Mouse (Mus musculus): ENCODE results near the gene Fbxl15. TPM values are rescaled to one million over a fixed set of nuclear protein-coding genes. Genes with fewer than 3 reads are reported as not detected.

Fbxl15 gene
- polyA plus RNA-seq, 1 experiment from 2014 or later, result 12.6 TPM

DNA sequence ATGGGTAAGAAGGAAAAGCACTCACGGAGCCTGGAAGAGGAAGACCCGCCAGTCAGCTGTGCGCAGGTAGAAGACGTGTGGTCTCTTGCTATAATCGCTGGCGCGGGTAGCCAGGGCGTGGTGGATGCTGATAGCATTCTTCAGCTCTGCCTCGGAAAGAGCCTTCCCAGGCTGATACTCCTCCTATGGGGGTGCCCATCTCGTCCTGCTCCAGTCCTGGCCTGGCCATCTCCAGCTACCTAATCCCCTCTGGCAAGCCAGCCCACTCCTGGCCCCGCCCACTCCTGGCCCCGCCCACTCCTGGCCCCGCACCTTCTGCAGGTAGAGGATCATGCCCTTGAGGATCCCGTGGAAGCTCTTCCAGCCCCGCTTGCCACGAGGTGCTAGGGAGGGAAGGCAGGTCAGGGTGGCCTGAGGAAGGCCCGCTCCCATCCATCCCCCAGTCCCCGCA is 13.8 kb upstream of the Fbxl15 start:
- no peaks in the 10 kb centered on the region for H3K4me1 ChIP-seq (ENCODE audit: insufficient read depth)
- H3K9me3 ChIP-seq (ENCODE audit: low read depth, low read length), result no peaks in the 10 kb centered on the region
- peaks cover 54% of the 10 kb centered on the region for H3K27me3 ChIP-seq (ENCODE audit: insufficient read depth, low read length)
- DNase-seq (no peak), ATAC-seq (ENCODE audit: insufficient read depth) (no peak)
- H3K36me3 ChIP-seq (ENCODE audit: insufficient read depth), result peaks cover 15% of the 10 kb centered on the region; the same call in 1 of the 2 replicates
- peak overlapping the region; percentile 31; the same call in 1 of the 2 replicates for H3K4me2 ChIP-seq
- TF ChIP-seq CTCF (IDR thresholded peaks at IDR 0.05; ENCODE audit: low read depth), result no peak
- H3K4me3 ChIP-seq (ENCODE audit: low read depth, low read length), result no peak overlapping the region
- no peak overlapping the region for H3K9ac ChIP-seq
- 12% methylated on average over 18 of the region's 18 CpGs for WGBS
- no peak overlapping the region for H3K27ac ChIP-seq (ENCODE audit: low read depth)

DNA sequence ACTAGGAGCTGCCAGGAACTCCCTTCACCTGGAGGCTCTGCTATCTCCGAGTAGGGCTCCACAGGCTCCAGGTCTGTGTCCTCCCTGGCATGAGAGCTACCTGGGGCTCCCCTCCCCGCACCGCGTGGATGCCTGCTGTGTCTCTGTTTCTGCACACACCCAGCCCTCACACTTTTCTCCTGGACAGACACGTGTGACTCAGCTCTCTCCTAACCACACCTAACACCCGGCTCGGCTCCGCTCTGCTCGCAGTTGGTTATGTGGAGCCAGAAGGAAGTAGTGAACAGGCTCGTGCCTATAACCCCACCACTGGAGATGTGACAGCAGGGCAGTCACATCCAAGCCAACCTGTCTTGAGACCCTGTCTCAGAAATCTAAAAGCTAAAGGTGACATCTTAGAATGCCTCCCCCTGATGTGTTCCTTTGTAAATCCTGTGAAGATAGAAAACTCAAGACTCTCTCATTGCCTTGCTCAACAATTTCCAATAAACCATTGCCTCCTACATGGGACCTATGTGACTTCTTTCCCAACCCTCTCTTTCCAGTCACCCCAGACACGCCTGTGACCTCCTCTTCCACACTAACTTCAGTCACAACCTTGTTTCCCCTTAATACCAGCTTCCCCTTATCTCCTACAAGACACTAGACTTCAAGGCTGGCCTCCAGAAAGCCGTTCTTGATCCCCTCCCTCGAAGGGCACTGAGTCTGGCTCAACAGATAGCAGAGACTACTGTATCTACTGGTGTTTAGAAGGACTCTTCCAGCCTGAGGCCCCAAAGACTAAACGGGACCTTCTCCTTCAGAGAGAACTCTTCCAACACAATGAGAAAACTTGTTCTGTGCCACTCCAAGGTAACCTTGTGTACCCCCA is 12.9 kb upstream of the Fbxl15 start:
- peaks cover 64% of the 10 kb centered on the region for H3K27me3 ChIP-seq (ENCODE audit: insufficient read depth, low read length)
- no peak for TF ChIP-seq CTCF (IDR thresholded peaks at IDR 0.05; ENCODE audit: low read depth)
- H3K4me3 ChIP-seq (ENCODE audit: low read depth, low read length), result no peak overlapping the region
- ATAC-seq (ENCODE audit: insufficient read depth) (no peak), DNase-seq (no peak)
- H3K27ac ChIP-seq (ENCODE audit: low read depth), result 0 out of 2 replicates have a peak overlapping the region, but pooled peaks have one; percentile 21
- H3K4me1 ChIP-seq (ENCODE audit: insufficient read depth), result no peaks in the 10 kb centered on the region
- peak overlapping the region; percentile 5; the same call in 1 of the 2 replicates for H3K4me2 ChIP-seq
- 31% methylated on average over 14 of the region's 14 CpGs for WGBS
- no peaks in the 10 kb centered on the region for H3K9me3 ChIP-seq (ENCODE audit: low read depth, low read length)
- H3K36me3 ChIP-seq (ENCODE audit: insufficient read depth), result peaks cover 8% of the 10 kb centered on the region; the same call in 1 of the 2 replicates
- no peak overlapping the region for H3K9ac ChIP-seq

- no peak for TF ChIP-seq CTCF (IDR thresholded peaks at IDR 0.05; ENCODE audit: low read depth)
- Histone ChIP-seq H3K4me1 (ENCODE audit: insufficient read depth) (no peaks in the 10 kb centered on the region), H3K4me3 (ENCODE audit: low read depth, low read length) (peak overlapping the region; percentile 46; the same call in 1 of the 2 replicates), H3K36me3 (ENCODE audit: insufficient read depth) (peaks cover 4% of the 10 kb centered on the region; the same call in 1 of the 2 replicates), H3K9ac (no peak overlapping the region), H3K9me3 (ENCODE audit: low read depth, low read length) (no peaks in the 10 kb centered on the region), H3K4me2 (peak overlapping the region; percentile 72), H3K27me3 (ENCODE audit: insufficient read depth, low read length) (peaks cover 72% of the 10 kb centered on the region), H3K27ac (ENCODE audit: low read depth) (peak overlapping the region; percentile 42; the same call in 1 of the 2 replicates)
- ATAC-seq (ENCODE audit: insufficient read depth) (peak; percentile 16; the same call in 1 of the 2 replicates), DNase-seq (no peak)
- WGBS, result 44% methylated on average over 12 of the region's 12 CpGs
Observed at GRCm38 (mm10) chr19:46315752-46316610, 12.0 kb upstream of the Fbxl15 start.

GRCm38 (mm10) chr19:46316846-46317545 is 11.0 kb upstream of the Fbxl15 start:
- TF ChIP-seq CTCF (IDR thresholded peaks at IDR 0.05; ENCODE audit: low read depth), result no peak
- Histone ChIP-seq H3K4me2 (peak overlapping the region; percentile 72), H3K36me3 (ENCODE audit: insufficient read depth) (no peaks in the 10 kb centered on the region), H3K9ac (peak overlapping the region; percentile 41; the same call in 1 of the 2 replicates), H3K4me3 (ENCODE audit: low read depth, low read length) (peak overlapping the region; percentile 46), H3K9me3 (ENCODE audit: low read depth, low read length) (no peaks in the 10 kb centered on the region), H3K4me1 (ENCODE audit: insufficient read depth) (no peaks in the 10 kb centered on the region), H3K27me3 (ENCODE audit: insufficient read depth, low read length) (peaks cover 80% of the 10 kb centered on the region), H3K27ac (ENCODE audit: low read depth) (no peak overlapping the region; the same call in 1 of the 2 replicates)
- WGBS, result 30% methylated on average over 15 of the region's 15 CpGs
- no peak for ATAC-seq (ENCODE audit: insufficient read depth)
- no peak for DNase-seq

DNA sequence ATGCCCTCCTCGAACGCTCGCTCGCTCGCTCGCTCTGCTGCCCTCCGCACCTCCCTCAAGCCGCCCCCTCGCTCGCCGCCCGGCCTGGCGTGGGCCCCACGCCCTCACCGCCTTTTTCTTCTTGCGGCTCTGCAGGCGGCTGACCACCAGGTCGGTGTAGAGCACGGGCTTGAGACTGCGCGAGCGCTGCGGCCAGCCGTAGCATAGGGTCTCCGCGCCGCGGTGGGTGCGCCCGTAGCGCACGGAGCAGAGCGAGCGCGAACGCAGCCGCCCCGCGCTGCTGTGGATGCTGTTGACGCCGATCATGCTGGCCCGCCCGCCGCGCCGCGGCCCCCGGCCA is 10.5 kb upstream of the Fbxl15 start:
- no peak for TF ChIP-seq CTCF (IDR thresholded peaks at IDR 0.05; ENCODE audit: low read depth)
- ATAC-seq (ENCODE audit: insufficient read depth), result peak; percentile 5; the same call in 1 of the 2 replicates
- H3K36me3 ChIP-seq (ENCODE audit: insufficient read depth), result no peaks in the 10 kb centered on the region
- DNase-seq, result peak; percentile 14
- H3K4me1 ChIP-seq (ENCODE audit: insufficient read depth), result no peaks in the 10 kb centered on the region
- peak overlapping the region; percentile 46 for H3K4me3 ChIP-seq (ENCODE audit: low read depth, low read length)
- under 1% methylated on average over 48 of the region's 48 CpGs for WGBS
- H3K27ac ChIP-seq (ENCODE audit: low read depth), result no peak overlapping the region; the same call in 1 of the 2 replicates
- H3K9ac ChIP-seq, result peak overlapping the region; percentile 41; the same call in 1 of the 2 replicates
- H3K9me3 ChIP-seq (ENCODE audit: low read depth, low read length), result no peaks in the 10 kb centered on the region
- H3K4me2 ChIP-seq, result peak overlapping the region; percentile 72
- peaks cover 83% of the 10 kb centered on the region for H3K27me3 ChIP-seq (ENCODE audit: insufficient read depth, low read length)

DNA sequence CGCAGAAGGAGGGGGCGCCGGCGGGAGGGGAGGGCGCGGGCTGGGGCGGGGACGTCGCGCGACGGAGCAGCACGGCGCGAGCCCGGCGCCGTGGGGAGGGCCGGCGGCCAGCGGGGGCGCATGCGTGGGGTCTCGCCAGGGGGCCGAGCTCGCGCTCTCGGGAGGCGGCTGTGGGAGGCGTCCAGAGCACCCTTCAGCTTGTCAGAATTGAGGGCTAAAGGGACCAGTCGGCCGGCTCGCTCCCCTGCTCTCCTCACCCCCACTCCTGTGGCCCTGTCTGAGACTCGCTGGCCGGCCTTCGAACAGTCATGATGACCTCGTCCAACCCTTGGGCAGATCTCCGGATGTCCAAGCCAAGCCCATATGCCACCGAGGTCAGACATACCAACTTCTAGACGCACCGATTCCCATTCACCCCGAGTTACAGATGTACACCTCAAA is 9.9 kb upstream of the Fbxl15 start:
- DNase-seq, result peak; percentile 26
- TF ChIP-seq CTCF (IDR thresholded peaks at IDR 0.05; ENCODE audit: low read depth), result no peak
- Histone ChIP-seq H3K9ac (peak overlapping the region; percentile 41; the same call in 1 of the 2 replicates), H3K4me1 (ENCODE audit: insufficient read depth) (no peaks in the 10 kb centered on the region), H3K4me3 (ENCODE audit: low read depth, low read length) (peak overlapping the region; percentile 46), H3K9me3 (ENCODE audit: low read depth, low read length) (no peaks in the 10 kb centered on the region), H3K4me2 (peak overlapping the region; percentile 72), H3K27ac (ENCODE audit: low read depth) (no peak overlapping the region), H3K27me3 (ENCODE audit: insufficient read depth, low read length) (peaks cover 86% of the 10 kb centered on the region), H3K36me3 (ENCODE audit: insufficient read depth) (no peaks in the 10 kb centered on the region)
- WGBS, result 1% methylated on average over 37 of the region's 42 CpGs
- ATAC-seq (ENCODE audit: insufficient read depth), result peak; percentile 9; the same call in 1 of the 2 replicates

Measured in lung, embryonic 14.5 days (tissue).